Mouse (Mus musculus): Measurements from ENCODE around the gene Csf3.

GRCm38 (mm10) chr11:98680023-98680422 lies 21.0 kb upstream of the Csf3 start:
- TF ChIP-seq MAFK (IDR thresholded peaks at IDR 0.05; ENCODE audit: insufficient replicate concordance, low read length): no peak
- no peak for TF ChIP-seq EP300 (IDR thresholded peaks at IDR 0.05; ENCODE audit: low read length)
